Mouse (Mus musculus): ENCODE data around the gene Thsd4.

GRCm38 (mm10) chr9:60313661-60314060 is 208.2 kb downstream of the Thsd4 start:
- TF ChIP-seq CTCF (conservative IDR thresholded peaks at IDR 0.05; ENCODE audit: insufficient read depth, insufficient read length, low read depth, low read length), result no peak
- TF ChIP-seq POLR2A (IDR thresholded peaks at IDR 0.05; ENCODE audit: low read depth, low read length), result no peak
